Mouse (Mus musculus) testis, postnatal 14 days (tissue): ENCODE measurements around the gene Poc1b.

ENCODE experiments used
- DNase-seq: peaks from one replicate; pipeline ENCODE4 v3.0.0; 2021; ENCODE audit warnings: low spot score

Poc1b gene

GRCm38 (mm10) chr10:99106703-99107631 is at the start of gene Poc1b:
Poc1b (plus strand) TSS chr10:99107036.
- peak; percentile 89 for DNase-seq

- no peak for DNase-seq
Observed at GRCm38 (mm10) chr10:99060588-99060987, 46.2 kb upstream of the Poc1b start.

GRCm38 (mm10) chr10:99061418-99061817 is 45.4 kb upstream of the Poc1b start:
- DNase-seq = no peak

GRCm38 (mm10) chr10:99062546-99062945 is 44.3 kb upstream of the Poc1b start:
- no peak for DNase-seq

- peak; percentile 67 for DNase-seq
Observed at GRCm38 (mm10) chr10:99076113-99076895, 30.5 kb upstream of the Poc1b start.

- DNase-seq = no peak
Observed at GRCm38 (mm10) chr10:99078621-99079020, 28.2 kb upstream of the Poc1b start.

- no peak for DNase-seq
Observed at GRCm38 (mm10) chr10:99081569-99081990, 25.3 kb upstream of the Poc1b start.

GRCm38 (mm10) chr10:99083431-99084003 is 23.3 kb upstream of the Poc1b start:
- no peak for DNase-seq

GRCm38 (mm10) chr10:99084397-99085239 is 22.2 kb upstream of the Poc1b start:
- DNase-seq = peak; percentile 81

- no peak for DNase-seq
Observed at GRCm38 (mm10) chr10:99085240-99085587, 21.6 kb upstream of the Poc1b start.

- no peak for DNase-seq
Observed at GRCm38 (mm10) chr10:99086029-99086428, 20.8 kb upstream of the Poc1b start.

- no peak for DNase-seq
Observed at GRCm38 (mm10) chr10:99089906-99090305, 16.9 kb upstream of the Poc1b start.

- no peak for DNase-seq
Observed at GRCm38 (mm10) chr10:99093364-99093763, 13.5 kb upstream of the Poc1b start.

- no peak for DNase-seq
Observed at GRCm38 (mm10) chr10:99095114-99095513, 11.7 kb upstream of the Poc1b start.

- DNase-seq = no peak
Observed at GRCm38 (mm10) chr10:99097374-99097773, 9.5 kb upstream of the Poc1b start.

GRCm38 (mm10) chr10:99105522-99105921 is 1.3 kb upstream of the Poc1b start:
- DNase-seq = no peak

- no peak for DNase-seq
Observed at GRCm38 (mm10) chr10:99106311-99106702, 529 bp upstream of the Poc1b start.

GRCm38 (mm10) chr10:99107964-99108363 is 1.1 kb downstream of the Poc1b start, which contains the start of gene Galnt4:
Galnt4 (plus strand) TSS chr10:99108159.
- DNase-seq = peak; percentile 66

- DNase-seq = no peak
Observed at GRCm38 (mm10) chr10:99108431-99108982, 1.7 kb downstream of the Poc1b start.

GRCm38 (mm10) chr10:99113533-99113932 is 6.7 kb downstream of the Poc1b start:
- DNase-seq = no peak

- no peak for DNase-seq
Observed at GRCm38 (mm10) chr10:99114295-99114694, 7.5 kb downstream of the Poc1b start.
